Mouse (Mus musculus): ENCODE data around the gene Phf24. TPM values are rescaled to one million over a fixed set of nuclear protein-coding genes. Genes with fewer than 3 reads are reported as not detected.
A peak's percentile ranks its signal among the peaks of the same experiment; 100 is the strongest.
"Not testable (repeated sequence)": the region's sequence is repeated elsewhere in the genome, so short reads cannot be mapped to it uniquely, and the experiment has no call there.

Gene Phf24
- polyA plus RNA-seq, 1 experiment from 2014 or later = 3.4 TPM

DNA sequence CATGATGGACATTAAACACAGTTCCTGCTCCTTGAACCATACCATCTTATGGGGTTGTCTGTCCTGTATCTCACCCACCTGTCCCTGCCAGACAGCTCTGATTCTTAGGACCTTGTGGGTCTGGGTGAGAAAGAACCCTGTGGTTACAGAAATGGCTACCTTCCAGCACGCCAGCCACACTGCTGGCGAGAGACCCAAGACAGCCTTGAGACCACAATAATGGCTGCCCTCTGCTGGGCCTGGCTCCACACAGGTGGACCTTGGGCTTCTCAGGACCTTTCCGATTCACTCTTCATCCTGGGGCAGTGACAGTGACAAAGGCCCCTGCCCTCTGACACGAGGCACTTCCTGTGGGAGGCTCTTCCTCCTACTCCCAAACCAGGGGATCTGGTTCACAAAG is 42.9 kb downstream of the Phf24 start:
- WGBS = 77% methylated on average over 4 of the region's 4 CpGs
- Histone ChIP-seq H3K9ac (no peak overlapping the region), H3K4me2 (peak overlapping the region; percentile 14; the same call in 1 of the 2 replicates), H3K27me3 (replicated peaks) (no peaks in the 10 kb centered on the region), H3K9me3 (replicated peaks) (0 out of 2 replicates have a peak, but pooled peaks cover 2% of the 10 kb centered on the region), H3K4me3 (no peak overlapping the region), H3K4me1 (replicated peaks) (peaks cover 39% of the 10 kb centered on the region), H3K36me3 (peaks cover 26% of the 10 kb centered on the region), H3K27ac (ENCODE audit: poor library complexity, severe bottlenecking) (peak overlapping the region; percentile 72)
- no peak for ATAC-seq (ENCODE audit: insufficient number of reproducible peaks, low FRiP score)

DNA sequence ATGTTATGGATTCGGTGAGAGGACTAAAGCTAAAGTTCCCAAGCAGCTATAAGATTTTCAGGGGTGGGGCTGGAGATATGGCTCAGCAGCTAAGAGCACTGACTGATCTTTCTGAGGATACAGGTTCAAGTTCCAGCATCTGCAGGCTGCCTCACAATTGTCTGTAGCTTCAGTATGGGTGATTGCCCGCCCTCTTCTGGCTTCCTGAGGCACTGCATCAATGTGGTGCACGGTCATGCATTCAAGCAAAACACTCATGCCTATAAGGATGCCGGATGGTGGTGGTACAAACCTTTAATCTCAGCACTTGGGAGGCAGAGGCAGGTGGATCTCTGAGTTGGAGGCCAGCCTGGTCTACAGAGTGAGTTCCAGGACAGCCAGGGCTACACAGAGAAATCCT is 45.1 kb downstream of the Phf24 start:
- Histone ChIP-seq H3K9me3 (replicated peaks) (0 out of 2 replicates have a peak, but pooled peaks cover 2% of the 10 kb centered on the region), H3K27me3 (replicated peaks) (no peaks in the 10 kb centered on the region), H3K36me3 (peaks cover 18% of the 10 kb centered on the region), H3K27ac (ENCODE audit: poor library complexity, severe bottlenecking) (no peak overlapping the region), H3K4me1 (replicated peaks) (peaks cover 43% of the 10 kb centered on the region), H3K9ac (no peak overlapping the region), H3K4me3 (no peak overlapping the region), H3K4me2 (no peak overlapping the region)
- ATAC-seq (ENCODE audit: insufficient number of reproducible peaks, low FRiP score) = no peak
- 28% methylated on average over 4 of the region's 4 CpGs for WGBS

DNA sequence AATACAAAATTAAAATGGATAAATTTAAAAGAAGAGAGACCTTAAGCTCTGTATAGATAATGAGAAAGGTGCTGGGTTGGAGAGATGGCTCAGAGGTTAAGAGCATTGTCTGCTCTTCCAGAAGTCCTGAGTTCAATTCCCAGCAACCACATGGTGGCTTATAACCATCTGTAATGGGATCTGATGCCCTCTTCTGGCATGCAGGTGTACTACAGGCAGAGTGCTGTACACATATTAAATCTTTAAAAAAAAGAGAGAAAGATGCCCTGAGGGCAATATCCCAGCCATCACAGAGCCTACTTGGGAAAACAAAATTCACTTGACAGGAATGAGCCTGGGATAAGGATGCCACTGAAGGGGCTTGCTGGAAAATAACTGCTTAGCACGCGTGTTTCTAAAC is 47.0 kb downstream of the Phf24 start:
- Histone ChIP-seq H3K9me3 (replicated peaks) (0 out of 2 replicates have a peak, but pooled peaks cover 2% of the 10 kb centered on the region), H3K4me1 (replicated peaks) (peaks cover 32% of the 10 kb centered on the region), H3K4me3 (no peak overlapping the region), H3K27ac (ENCODE audit: poor library complexity, severe bottlenecking) (peak overlapping the region; percentile 54; the same call in 1 of the 2 replicates), H3K36me3 (no peaks in the 10 kb centered on the region), H3K4me2 (no peak overlapping the region), H3K9ac (no peak overlapping the region), H3K27me3 (replicated peaks) (no peaks in the 10 kb centered on the region)
- no peak for ATAC-seq (ENCODE audit: insufficient number of reproducible peaks, low FRiP score)
- 69% methylated on average over 2 of the region's 2 CpGs for WGBS

DNA sequence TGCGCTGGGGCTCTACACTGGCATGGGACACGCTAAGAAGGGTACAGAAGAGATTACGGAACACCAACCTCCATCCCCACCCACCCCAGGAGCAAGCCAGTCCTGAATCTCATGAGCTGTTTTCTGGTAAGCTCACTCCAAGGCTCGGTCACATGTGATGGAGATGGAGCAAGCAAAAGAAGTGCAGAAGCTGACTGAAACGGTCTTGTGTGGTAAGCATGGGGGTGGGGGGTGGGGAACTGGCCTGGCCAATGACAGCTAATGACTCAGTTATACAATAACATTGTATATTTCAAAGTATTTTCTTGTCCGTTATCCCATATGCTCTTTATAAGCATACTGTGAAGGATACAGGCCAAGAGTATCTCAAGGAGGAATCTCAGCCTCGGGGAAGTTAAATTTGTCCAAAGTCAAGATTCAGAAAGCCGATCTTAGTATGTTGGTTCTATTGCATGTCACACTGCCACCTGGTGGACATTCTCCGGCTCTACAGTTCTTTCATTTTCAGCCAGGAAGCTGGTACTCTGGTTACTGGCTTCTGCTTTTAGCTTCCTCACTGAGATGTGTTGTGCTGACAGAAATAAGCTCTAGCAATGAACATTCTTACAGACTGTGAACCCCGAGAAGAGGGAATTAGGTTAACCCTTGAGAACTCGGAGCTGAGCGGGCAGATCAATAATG is 48.7 kb downstream of the Phf24 start:
- Histone ChIP-seq H3K27ac (ENCODE audit: poor library complexity, severe bottlenecking) (no peak overlapping the region), H3K9ac (no peak overlapping the region), H3K4me1 (replicated peaks) (peaks cover 15% of the 10 kb centered on the region), H3K36me3 (no peaks in the 10 kb centered on the region), H3K9me3 (replicated peaks) (0 out of 2 replicates have a peak, but pooled peaks cover 2% of the 10 kb centered on the region), H3K4me2 (peak overlapping the region; percentile 48), H3K27me3 (replicated peaks) (no peaks in the 10 kb centered on the region), H3K4me3 (peak overlapping the region; percentile 17; the same call in 1 of the 2 replicates)
- WGBS = 17% methylated on average over 12 of the region's 12 CpGs
- no peak for ATAC-seq (ENCODE audit: insufficient number of reproducible peaks, low FRiP score)

DNA sequence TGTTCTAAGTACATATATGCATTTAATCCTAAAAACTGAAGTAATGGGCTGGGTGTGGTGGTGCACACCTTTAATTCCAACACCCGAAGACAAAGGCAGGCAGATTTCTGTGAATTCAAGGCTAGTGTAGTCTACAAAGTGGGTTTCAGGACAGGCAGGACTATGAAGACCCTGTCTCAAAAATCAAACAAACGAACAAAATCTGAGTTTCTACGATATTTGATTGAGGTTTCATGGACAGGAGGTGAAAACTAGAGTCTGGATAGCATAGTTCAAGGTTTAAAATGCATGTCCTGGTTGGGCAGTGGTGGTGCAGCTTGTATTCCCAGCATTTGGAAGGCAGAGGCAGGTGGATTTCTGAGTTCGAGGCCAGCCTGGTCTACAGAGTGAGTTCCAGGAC is 52.8 kb downstream of the Phf24 start, which contains the start of gene 1700022I11Rik:
Gene 1700022I11Rik (plus strand): TSS at position 301 of the 400 bp plus-strand sequence.
- H3K27me3 ChIP-seq (replicated peaks) = no peaks in the 10 kb centered on the region
- 83% methylated on average over 4 of the region's 4 CpGs for WGBS
- ATAC-seq (ENCODE audit: insufficient number of reproducible peaks, low FRiP score) = no peak
- H3K9ac ChIP-seq = no peak within 1 kb of the TSS
- H3K4me1 ChIP-seq (replicated peaks) = peaks cover 21% of the 10 kb centered on the region
- H3K9me3 ChIP-seq (replicated peaks) = no peaks in the 10 kb centered on the region
- H3K4me2 ChIP-seq = no peak within 1 kb of the TSS
- H3K36me3 ChIP-seq = no peaks in the 10 kb centered on the region
- no peak within 1 kb of the TSS for H3K4me3 ChIP-seq
- H3K27ac ChIP-seq (ENCODE audit: poor library complexity, severe bottlenecking) = no peak within 1 kb of the TSS

DNA sequence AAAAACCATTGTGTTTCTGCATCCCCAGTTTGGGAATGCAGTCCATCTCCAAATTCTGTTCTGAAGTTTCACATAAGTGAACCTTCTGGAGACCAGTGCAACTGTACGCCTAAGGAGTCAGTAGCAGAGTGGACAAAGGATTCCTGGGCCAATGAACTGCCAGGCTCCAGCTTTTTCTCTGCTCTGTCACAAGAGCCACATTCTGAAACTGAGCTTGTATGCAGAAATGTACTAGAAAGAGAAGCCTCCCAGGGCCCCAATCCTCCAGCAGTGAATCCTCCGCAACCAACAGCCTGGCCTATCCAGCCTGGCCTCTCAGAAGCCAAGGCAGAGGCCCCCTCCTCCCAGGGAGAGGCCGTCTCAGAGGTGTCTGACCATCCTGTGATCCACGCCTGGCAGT is 56.5 kb downstream of the Phf24 start:
- WGBS = 66% methylated on average over 4 of the region's 4 CpGs
- Histone ChIP-seq H3K36me3 (peaks cover 14% of the 10 kb centered on the region), H3K27ac (ENCODE audit: poor library complexity, severe bottlenecking) (no peak overlapping the region), H3K9ac (no peak overlapping the region), H3K4me1 (replicated peaks) (peaks cover 16% of the 10 kb centered on the region), H3K27me3 (replicated peaks) (no peaks in the 10 kb centered on the region), H3K4me3 (no peak overlapping the region), H3K9me3 (replicated peaks) (no peaks in the 10 kb centered on the region), H3K4me2 (no peak overlapping the region)
- ATAC-seq (ENCODE audit: insufficient number of reproducible peaks, low FRiP score) = no peak

DNA sequence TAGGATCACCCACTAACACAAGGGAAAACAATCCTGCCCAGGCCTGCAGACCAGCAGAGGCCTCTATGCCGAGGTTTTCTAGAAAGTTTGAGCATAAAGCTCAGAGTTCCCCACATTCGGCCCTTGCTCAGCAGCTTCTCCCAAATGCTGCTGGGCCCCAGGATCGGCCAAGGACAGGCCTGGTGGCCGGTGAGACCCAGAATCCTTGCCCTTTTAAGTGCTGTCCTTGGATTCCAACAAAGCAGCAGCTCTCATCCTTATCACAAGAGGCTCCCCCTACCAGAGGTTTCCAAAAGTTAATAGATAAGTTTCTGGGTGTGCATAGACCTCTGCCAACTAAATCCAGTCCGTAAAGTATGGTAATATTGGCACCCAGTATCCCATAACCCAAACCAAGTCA is 57.4 kb downstream of the Phf24 start:
- 38% methylated on average over 5 of the region's 5 CpGs for WGBS

DNA sequence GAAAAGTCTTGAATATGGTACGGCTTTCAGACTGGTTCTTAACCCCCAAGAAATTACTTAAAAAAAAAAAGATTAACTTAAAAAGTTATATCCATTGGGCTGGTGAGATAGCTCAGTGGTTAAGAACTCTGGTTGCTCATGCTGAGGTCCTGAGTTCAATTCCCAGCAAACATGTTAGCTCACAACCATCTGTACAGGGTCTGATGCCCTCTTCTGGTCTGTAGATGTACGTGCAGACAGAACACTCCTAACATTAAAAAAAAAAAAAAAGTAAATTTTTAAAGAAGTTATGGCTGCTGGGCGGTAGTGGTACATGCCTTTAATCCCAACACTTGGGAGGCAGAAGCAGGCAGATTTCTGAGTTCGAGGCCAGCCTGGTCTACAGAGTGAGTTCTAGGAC is 61.6 kb downstream of the Phf24 start:
- no peak for ATAC-seq (ENCODE audit: insufficient number of reproducible peaks, low FRiP score)
- no peak overlapping the region for H3K9ac ChIP-seq
- no peak overlapping the region for H3K4me3 ChIP-seq
- H3K4me2 ChIP-seq = no peak overlapping the region
- H3K27ac ChIP-seq (ENCODE audit: poor library complexity, severe bottlenecking) = no peak overlapping the region
- H3K27me3 ChIP-seq (replicated peaks) = no peaks in the 10 kb centered on the region
- 93% methylated on average over 4 of the region's 4 CpGs for WGBS
- peaks cover 57% of the 10 kb centered on the region for H3K36me3 ChIP-seq
- H3K4me1 ChIP-seq (replicated peaks) = peaks cover 16% of the 10 kb centered on the region
- H3K9me3 ChIP-seq (replicated peaks) = no peaks in the 10 kb centered on the region

More for the DNA sequence above, 57.4 kb downstream of the Phf24 start:
- no peak overlapping the region for H3K4me3 ChIP-seq
- peaks cover 16% of the 10 kb centered on the region for H3K4me1 ChIP-seq (replicated peaks)
- H3K9me3 ChIP-seq (replicated peaks) = no peaks in the 10 kb centered on the region
- H3K27ac ChIP-seq (ENCODE audit: poor library complexity, severe bottlenecking) = peak overlapping the region; percentile 48; the same call in 1 of the 2 replicates
- no peaks in the 10 kb centered on the region for H3K27me3 ChIP-seq (replicated peaks)
- no peak overlapping the region for H3K4me2 ChIP-seq
- no peak overlapping the region for H3K9ac ChIP-seq
- H3K36me3 ChIP-seq = peaks cover 21% of the 10 kb centered on the region
- no peak for ATAC-seq (ENCODE audit: insufficient number of reproducible peaks, low FRiP score)

DNA sequence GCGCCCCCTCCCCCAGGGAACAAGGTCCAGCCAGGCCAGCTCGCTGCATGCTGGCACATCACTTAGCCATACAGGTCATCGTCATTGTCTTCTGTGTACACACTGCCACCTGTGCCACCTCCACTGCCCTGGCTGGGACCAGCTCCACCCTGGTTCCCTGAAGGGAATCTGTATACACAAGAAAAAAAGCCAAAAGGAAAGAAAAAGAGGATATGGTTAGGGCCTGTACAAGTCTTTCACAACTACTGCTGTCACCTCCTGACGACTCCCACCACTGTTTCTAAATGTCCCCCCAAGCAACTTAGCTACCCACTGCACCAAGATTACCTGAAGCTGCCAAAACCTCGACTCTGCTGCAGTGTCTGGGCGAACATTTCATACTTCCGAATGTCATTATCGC is 64.0 kb downstream of the Phf24 start:
- H3K4me3 ChIP-seq; H3K9me3 ChIP-seq (replicated peaks); ATAC-seq (ENCODE audit: insufficient number of reproducible peaks, low FRiP score); H3K4me1 ChIP-seq (replicated peaks); H3K4me2 ChIP-seq; H3K27ac ChIP-seq (ENCODE audit: poor library complexity, severe bottlenecking); H3K9ac ChIP-seq; H3K27me3 ChIP-seq (replicated peaks): not testable (repeated sequence)
- 91% methylated on average over 8 of the region's 8 CpGs for WGBS
- peaks cover 81% of the 10 kb centered on the region for H3K36me3 ChIP-seq

DNA sequence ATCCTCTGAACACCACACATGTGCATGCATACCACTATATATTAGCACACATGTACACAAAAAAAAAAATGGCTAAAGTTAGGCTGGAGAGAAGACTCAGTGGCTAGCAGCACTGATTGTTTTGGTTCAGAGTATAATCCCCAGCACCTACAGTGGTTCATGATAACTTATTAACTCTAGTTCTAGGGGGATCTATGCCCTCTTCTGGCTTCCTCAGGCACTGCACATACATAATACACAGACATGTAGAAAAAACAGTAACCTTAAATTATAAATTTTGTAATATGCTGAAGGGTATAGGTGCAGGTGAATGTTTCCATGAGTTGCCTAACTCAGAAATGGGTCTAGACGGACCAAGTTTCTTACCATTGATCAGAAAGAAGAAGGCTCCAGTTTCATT is 71.8 kb downstream of the Phf24 start:
- H3K4me1 ChIP-seq (replicated peaks) = no peaks in the 10 kb centered on the region
- H3K9ac ChIP-seq = no peak overlapping the region
- H3K4me2 ChIP-seq = no peak overlapping the region
- no peak for ATAC-seq (ENCODE audit: insufficient number of reproducible peaks, low FRiP score)
- H3K27ac ChIP-seq (ENCODE audit: poor library complexity, severe bottlenecking) = no peak overlapping the region
- WGBS = 87% methylated on average over 1 of the region's 1 CpGs
- peaks cover 98% of the 10 kb centered on the region for H3K36me3 ChIP-seq
- no peaks in the 10 kb centered on the region for H3K27me3 ChIP-seq (replicated peaks)
- no peaks in the 10 kb centered on the region for H3K9me3 ChIP-seq (replicated peaks)
- H3K4me3 ChIP-seq = no peak overlapping the region

All from heart, embryonic 12.5 days (tissue).